Mouse (Mus musculus): ENCODE measurements around the gene Ino80. TPM values are rescaled to one million over a fixed set of nuclear protein-coding genes. Genes with fewer than 3 reads are reported as not detected.

Gene Ino80
- polyA plus RNA-seq, 1 experiment, result 8.0 TPM

- TF ChIP-seq GATA1 (IDR thresholded peaks at IDR 0.05; ENCODE audit: low read length), result no peak
These were observed 152.7 kb downstream of the Ino80 start for GRCm38 (mm10) chr2:119324576-119325318.

GRCm38 (mm10) chr2:119323866-119324575 lies 153.5 kb downstream of the Ino80 start:
- TF ChIP-seq GATA1 (IDR thresholded peaks at IDR 0.05; ENCODE audit: low read length), result no peak

Other genes with a start within 250 kb of the Ino80 start
- gene Ppp1r14d, start 247.8 kb downstream of the Ino80 start, polyA plus RNA-seq (2012), result not detected in 2 replicates
- gene Spint1, start 240.3 kb downstream of the Ino80 start, polyA plus RNA-seq (2012), result not detected in 2 replicates
- gene Rhov, start 206.4 kb downstream of the Ino80 start, polyA plus RNA-seq (2012), result not detected in 2 replicates
- gene Vps18, start 188.9 kb downstream of the Ino80 start, polyA plus RNA-seq (2012), result 19.7 and 25.5 TPM in 2 replicates
- gene Dll4, start 151.9 kb downstream of the Ino80 start, polyA plus RNA-seq (2012), result 0.05 and 0.09 TPM in 2 replicates
- not detected in 2 replicates for gene Chac1, start 126.5 kb downstream of the Ino80 start, polyA plus RNA-seq (2012)
- gene Exd1, start 69.9 kb upstream of the Ino80 start, polyA plus RNA-seq (2012), result 0.18 and 0.27 TPM in 2 replicates
- gene Chp1, start 70.0 kb upstream of the Ino80 start, polyA plus RNA-seq (2012), result 13.0 and 17.3 TPM in 2 replicates
- 1.0 and 1.9 TPM in 2 replicates for gene Nusap1, start 140.6 kb upstream of the Ino80 start, polyA plus RNA-seq (2012)
- gene Oip5, start 140.8 kb upstream of the Ino80 start, polyA plus RNA-seq (2012), result 38.2 and 63.8 TPM in 2 replicates
- 3.9 and 7.1 TPM in 2 replicates for gene Ndufaf1, start 185.1 kb upstream of the Ino80 start, polyA plus RNA-seq (2012)
- gene Rtf1, start 197.4 kb upstream of the Ino80 start, polyA plus RNA-seq (2012), result 48.9 and 72.7 TPM in 2 replicates

All from G1E-ER4 (cell line).